Mouse (Mus musculus): ENCODE results near the gene Ice1.

The Ice1 gene

DNA sequence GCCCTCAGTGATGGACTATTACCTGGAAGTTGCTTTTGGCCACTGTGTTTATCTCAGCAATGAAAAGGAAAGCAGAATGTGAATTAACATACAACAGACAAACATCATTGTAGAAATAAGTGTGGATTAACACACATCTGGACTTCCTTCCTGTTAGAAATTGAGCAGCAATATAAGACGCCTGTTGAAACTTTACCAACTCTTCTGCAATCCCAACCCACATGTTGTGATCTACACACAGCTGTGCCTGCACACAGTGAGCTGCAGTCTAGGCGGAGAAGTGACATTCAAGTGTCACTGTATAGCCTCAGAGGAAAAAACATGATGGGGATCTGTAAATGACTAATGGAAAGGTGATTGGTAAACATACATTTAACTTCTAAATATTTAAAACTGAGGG lies 69.5 kb downstream of the Ice1 start:
- DNase-seq (ENCODE audit: low read depth): no peak

DNA sequence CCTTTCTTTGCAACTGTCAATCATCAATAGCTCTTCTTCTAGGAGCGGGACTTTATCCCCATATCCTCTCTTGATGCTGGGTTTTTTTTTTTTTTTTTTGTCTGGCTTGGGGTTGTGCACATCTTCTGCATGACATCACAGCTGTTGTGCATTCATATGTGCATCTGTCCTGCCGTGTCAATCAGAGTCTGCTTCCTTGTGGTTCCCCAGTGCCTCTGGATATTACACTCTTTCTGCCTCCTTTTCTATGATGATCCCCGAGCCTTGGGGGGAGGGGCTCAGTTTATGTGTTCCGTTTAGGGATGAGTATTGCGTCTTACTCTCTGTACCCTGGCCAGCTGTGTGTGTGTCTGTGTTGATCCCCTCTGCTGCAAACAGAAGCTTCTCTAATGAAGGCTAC lies 84.0 kb downstream of the Ice1 start:
- DNase-seq (ENCODE audit: low read depth): no peak

DNA sequence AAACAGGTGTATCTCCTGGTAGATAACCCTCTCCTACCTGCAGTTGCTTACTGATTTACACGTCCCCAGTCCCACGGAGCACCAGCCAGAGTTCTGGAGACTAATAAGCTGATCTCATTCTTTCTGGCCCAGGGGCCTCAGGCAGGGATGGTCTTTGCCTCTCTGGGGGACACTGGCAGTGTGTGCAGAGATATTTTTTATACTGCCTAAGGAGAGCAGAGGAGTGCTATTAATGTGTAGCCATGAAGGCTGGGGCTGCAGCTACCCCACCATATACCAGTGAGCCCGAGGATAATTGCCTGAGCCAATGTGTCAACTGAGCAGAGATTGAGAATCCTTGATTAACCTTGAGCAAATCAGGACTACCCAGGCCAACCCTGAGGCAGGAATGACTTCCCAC lies 90.0 kb downstream of the Ice1 start:
- DNase-seq (ENCODE audit: low read depth): no peak

DNA sequence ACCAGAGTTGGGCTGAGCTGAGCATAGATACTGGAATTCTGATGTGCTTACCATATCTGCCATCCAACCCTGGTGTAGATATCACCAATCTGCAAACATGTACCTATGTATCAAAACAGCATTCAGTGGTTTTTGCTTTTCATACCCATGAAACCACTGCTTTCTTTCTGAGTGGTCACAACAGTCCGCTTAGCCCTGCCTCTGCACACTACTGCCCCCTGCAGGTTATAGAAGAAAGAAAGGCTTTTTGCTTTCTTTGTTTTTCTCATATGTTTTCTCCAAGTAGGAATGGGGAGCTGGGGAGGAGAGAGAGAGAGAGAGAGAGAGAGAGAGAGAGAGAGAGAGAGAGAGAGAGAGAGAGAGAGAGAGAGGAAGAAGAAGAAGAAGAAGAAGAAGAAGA lies 92.2 kb downstream of the Ice1 start:
- no peak for DNase-seq (ENCODE audit: low read depth)

DNA sequence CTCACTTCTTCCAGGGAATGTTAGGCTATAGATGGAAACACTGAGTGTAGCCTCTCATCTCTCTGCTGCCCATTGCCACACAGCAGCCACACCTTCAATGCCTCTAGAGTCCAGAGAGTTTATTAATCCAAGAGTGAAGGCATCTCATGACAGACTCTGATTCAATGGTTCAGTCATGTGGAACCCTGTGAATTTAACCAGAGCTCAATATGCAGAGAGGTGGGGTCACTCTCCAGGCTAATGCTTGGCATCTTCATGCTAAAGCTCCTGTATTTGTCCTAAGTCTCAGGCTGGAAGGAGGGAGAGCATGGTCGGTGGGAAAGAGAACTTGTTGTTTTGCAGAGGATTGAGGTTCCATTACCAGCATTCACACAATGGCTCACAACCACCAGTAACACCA lies 97.6 kb downstream of the Ice1 start:
- no peak for DNase-seq (ENCODE audit: low read depth)

DNA sequence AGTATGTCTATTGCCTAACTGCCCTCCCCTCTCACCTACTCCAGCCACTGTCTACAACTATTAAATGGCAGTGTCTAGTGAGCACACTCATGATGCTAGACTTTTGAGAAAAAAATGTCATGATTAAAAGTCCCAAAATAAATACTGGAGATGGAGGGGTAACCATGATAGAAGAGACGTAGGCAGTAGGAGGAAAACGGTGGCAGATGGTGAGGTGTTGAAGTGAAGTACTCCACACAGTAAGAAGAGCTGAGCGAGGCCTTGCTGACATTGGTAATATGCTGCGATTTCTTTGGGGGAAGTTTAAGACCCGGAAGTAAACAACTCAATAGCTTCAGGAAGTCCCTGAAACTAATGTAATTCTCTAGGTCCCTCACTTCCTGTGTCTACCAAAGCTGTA lies 104.0 kb downstream of the Ice1 start:
- DNase-seq (ENCODE audit: low read depth): no peak

DNA sequence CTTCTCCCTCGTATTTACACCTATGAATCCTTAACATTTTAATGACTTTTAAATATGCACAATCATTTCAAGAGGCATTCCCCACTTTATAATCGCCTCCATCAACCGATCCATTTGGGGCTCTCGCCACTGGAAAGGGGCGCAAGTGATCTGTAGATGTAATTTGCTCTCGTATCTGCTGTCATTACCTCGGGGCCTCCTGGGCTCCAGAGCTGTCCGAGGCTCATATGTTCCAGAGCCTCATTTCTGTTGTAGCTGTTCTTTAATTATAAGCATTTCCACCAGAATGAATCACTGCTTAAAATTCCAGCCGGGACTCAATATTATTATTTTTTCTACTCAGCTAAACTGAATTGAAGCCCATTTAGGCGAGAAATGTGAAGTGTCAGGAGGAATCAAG lies 104.7 kb downstream of the Ice1 start:
- DNase-seq (ENCODE audit: low read depth): no peak

DNA sequence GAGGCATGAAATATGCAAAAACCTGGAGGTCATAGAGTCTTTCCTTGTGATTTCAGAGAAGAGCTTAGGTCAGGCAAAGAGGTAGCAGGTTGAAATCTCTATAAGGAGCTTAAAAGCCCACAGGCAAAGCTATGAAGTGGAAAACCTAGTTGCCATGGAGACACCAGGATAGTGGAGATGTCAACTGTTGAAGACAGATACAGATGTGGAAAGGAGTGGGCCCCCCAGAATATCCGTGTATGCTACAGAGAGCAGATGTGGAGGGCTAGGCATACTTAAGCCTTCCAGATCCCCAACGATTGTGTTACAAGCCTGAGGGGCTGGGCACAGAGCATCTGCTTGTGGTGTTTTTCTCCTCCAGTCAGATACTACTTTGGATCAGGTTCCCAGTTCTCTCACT lies 119.8 kb downstream of the Ice1 start:
- no peak for DNase-seq (ENCODE audit: low read depth)

DNA sequence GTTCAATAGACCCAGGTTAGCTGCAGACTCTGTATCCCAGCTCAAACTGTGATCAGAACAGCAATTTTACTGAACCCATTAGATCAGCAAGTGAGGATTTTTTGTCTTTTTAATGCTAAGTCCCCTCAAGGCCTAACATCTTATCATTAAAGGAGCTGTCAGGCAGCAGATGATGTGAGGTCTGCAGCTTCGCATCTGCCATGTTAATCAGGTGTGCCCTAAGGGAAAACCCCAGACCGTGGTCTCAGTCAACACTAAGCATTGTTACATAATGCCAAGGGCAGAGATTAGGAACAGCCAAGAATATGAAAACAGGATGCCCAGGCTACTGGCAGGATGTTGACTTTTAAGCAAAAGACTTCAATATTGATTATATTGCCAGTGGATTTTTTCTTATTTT lies 122.4 kb downstream of the Ice1 start:
- no peak for DNase-seq (ENCODE audit: low read depth)

DNA sequence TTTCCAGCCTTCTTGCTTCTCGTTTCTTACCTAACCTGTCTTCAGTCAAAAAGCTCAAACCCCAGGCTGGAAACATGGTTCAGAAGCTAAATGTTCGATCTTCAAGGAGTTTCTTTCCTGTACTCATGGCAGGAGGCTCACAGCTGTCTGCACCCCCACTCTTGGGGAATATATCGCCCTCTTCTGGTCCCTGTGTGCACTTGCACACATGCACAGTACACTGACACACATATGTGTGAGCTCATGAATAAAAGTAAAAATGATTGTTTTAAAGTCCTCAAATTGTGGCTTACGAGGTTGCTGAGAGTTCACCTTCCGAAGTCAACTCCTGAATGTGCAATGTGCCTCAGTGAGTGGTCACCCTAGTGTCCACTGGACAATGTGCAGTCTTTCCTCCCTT lies 127.2 kb downstream of the Ice1 start:
- no peak for DNase-seq (ENCODE audit: low read depth)

DNA sequence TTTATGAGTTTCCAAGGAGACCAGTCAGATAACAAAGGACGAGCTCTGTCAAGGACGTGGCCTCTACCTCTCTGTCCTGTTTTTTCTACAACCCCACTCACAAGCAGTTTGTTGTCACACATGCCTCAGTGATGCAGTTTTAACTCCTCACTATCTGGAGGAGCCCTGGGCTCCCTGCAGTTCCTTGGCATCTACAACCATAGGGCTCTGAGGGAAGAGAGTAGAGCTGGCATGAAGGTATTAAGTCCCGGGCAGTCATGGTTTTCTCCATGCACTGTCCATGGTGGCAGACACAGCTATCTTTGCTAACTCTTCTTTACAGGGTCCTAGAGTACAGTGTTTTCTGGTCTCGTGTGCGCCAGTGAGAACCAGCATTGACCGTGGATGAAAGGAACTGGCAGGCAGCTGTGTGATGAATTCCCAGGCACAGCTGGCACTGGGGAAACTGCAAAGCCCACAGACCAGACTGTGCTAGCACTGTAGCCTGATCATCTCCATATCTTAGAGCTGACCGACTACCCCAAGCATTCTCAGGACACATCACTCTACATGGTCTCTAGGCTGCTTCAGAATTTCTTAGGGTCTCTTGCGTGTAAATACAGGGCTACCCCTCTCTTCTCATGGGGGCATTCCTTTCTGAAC lies 127.9 kb downstream of the Ice1 start:
- no peak for DNase-seq (ENCODE audit: low read depth)

DNA sequence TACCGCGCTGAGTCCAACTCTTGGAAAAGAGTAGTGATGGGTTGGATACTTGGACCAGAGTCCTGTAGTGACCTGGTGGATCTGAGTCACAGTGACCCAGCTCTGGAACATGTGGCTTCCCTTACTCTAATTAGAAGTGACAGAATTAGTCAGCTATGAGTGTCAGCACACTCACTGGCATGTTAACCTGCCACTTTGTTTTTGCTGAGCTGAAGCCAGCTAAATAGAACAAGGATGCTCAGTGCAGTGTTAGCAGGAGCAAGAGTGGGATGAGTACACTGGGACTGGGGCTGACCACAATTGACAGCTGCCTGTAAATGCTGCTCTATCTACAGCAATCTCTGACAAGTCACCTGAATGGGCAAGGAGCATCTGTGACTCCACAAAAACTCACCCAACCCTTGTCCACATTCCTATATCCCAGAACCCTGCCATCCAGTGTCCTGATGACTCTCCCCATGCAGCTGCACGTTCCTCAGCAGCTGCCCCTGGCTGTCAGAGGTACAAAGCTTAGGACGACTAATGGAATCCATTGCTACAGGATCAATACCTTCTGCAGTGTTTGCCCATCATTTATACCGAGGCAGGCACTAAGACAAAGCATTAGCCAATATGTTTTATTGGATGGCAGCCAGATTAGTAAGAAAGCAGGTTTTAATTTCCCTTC lies 128.6 kb downstream of the Ice1 start:
- DNase-seq (ENCODE audit: low read depth): no peak
